Mouse (Mus musculus) central nervous system, embryonic 14 days (tissue): Measurements from ENCODE around the gene Utf1. TPM values are rescaled to one million over a fixed set of nuclear protein-coding genes. Genes with fewer than 3 reads are reported as not detected.

Experiments used
- polyA plus RNA-seq: library from polyadenylated mRNA; depleted of rRNA; stranded (reverse); fragments of >200 nt; gene quantifications from 2 replicates; pipeline ENCODE4 v1.2.3, GENCODE M21; 2012; rRNA removed

Gene Utf1
- polyA plus RNA-seq, result 0.08 TPM in 1 of 2 replicates, not detected in the other

DNA sequence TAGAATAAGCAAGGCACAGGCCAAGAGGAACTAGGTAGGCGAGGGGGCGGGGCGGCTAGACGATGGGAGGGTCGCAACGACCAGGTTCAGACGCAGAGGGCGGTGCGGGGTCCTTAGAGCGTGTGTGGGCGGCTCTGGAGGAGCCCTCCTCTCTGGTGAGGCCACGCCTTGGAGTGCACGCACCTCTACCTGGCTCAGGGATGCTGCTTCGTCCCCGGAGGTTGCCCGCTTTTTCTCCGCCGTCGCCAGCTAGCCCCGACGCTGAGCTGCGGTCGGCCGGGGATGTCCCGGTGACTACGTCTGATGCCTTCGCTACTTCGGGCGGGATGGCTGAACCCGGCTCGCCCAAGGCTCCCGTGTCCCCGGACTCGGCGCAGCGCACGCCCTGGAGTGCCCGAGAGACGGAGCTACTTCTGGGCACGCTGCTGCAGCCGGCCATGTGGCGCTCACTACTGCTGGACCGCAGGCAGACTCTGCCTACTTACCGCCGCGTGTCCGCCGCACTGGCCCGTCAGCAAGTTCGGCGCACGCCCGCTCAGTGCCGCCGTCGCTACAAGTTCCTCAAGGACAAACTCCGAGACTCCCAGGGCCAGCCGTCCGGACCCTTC, at the start of gene Utf1:
Utf1 (plus strand) TSS at position 116 of the 608 bp plus-strand sequence.

DNA sequence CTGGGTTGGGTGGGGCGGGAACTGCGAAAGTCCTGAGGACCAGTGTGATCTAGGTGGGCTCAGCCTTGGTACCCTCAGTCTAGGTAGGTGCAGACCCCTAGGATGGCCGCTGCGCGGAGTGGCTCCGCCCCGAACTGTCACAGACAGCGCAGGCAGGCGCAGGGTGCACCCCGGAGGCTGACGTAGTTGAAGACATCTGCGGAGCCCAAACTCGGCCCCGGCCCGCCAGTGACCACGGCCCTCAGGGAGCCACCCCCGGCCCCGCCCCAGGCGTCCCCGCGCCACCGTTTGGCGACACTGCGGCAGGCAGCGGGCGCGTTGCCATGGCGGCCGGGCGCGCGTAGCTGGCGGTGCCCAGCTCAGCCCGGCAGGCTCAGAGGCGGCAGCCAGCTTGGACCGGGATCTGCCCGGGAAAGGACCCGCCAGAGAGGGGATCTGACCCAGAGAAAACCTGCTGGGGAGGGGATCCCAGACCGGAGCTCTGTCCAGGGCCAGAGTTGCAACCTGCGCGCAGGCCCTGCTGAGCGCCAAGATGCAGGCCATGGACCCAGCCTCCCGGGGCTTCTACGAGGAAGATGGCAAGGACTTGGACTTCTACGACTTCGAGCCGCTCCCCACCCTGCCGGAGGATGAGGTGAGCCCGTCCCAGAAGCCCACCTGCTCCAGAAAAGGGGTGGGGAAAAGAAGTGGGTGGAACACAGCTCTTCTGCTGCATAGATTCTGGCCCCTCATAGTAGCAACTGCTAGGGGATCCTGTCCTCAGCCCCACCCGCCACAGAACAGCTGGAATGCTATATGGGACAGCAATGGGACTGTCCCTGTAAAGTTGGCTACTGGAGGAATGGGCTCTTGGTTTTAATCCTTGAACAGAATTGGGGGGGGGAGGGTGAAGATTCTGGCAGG, 48.7 kb upstream of the Utf1 start, which contains the start of gene Kndc1:
Kndc1 (plus strand) TSS at position 42 of the 903 bp plus-strand sequence.

DNA sequence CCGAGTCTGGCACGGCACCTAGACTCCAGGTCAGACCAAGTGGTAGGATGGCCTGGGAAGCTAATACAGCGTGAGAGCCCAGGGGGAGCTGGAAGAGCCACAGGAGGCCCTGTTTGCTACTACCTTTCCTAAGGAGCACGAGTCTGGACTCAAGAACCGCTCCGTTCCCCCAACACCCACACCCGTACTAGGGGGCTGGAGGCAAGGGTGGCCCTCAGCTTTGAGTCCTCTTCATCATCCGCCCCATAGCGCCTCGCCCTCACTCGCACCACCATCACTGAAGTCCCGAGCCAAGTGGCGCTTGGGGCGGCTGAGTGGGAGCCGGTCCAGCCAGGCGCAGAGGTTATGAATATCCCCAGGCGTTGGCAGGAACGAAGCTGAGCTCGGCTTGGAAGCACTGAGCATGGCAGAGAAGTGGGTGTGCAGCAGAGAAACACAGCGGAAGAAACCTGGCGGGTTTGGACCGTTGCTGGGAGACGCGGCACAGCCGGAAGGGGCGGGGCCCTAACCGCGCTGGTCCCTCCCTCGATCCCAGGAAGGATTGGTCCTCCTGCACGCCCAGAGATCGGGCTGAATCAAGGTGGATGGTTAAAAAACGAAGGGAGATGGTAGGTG, 34.8 kb downstream of the Utf1 start, which contains the start of gene 6430531B16Rik:
6430531B16Rik (minus strand) TSS at position 478 of the 615 bp plus-strand sequence.

DNA sequence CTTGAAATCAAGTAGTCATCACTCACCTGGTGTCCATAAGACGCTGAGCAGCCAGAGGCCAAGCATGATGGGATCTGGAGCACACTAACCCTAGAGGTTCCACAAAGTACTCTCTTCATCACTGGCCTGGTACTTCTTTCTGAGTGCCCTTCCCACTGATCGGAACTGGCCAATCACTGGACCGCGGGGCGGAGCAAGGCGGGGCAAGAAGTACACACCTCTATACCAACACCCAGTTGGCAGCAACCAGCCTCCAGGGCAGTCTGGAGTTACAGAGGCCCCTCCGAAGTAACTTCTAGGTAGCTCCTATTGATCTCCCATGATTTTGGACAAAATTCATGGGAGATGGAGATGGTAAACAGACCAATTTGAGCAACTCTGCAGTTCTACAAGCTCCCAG, 48.8 kb downstream of the Utf1 start, which contains the start of gene Adam8:
Adam8 (minus strand) TSS at position 157 of the 400 bp plus-strand sequence.

Other genes starting within 250 kb of the Utf1 start
- 5.5 and 6.4 TPM in 2 replicates for gene Adgra1, start 109.6 kb upstream of the Utf1 start, polyA plus RNA-seq
- 18.5 and 22.2 TPM in 2 replicates for gene Kndc1, start 49.1 kb upstream of the Utf1 start, polyA plus RNA-seq
- 0.63 and 0.80 TPM in 2 replicates for gene 6430531B16Rik, start 35.0 kb downstream of the Utf1 start, polyA plus RNA-seq
- 10.7 and 11.6 TPM in 2 replicates for gene Adam8, start 48.8 kb downstream of the Utf1 start, polyA plus RNA-seq
- 80.8 and 92.4 TPM in 2 replicates for gene Zfp511, start 92.6 kb downstream of the Utf1 start, polyA plus RNA-seq
- gene Tubgcp2, start 92.9 kb downstream of the Utf1 start, polyA plus RNA-seq, result 68.6 and 73.6 TPM in 2 replicates
- 1.9 and 3.0 TPM in 2 replicates for gene Msx3, start 105.3 kb downstream of the Utf1 start, polyA plus RNA-seq
- 107 and 113 TPM in 2 replicates for gene Caly, start 138.8 kb downstream of the Utf1 start, polyA plus RNA-seq
- 0.20 and 0.40 TPM in 2 replicates for gene Prap1, start 149.6 kb downstream of the Utf1 start, polyA plus RNA-seq
- gene Fuom, start 158.7 kb downstream of the Utf1 start, polyA plus RNA-seq, result 22.9 and 26.7 TPM in 2 replicates
- gene Paox, start 172.0 kb downstream of the Utf1 start, polyA plus RNA-seq, result 5.2 and 6.3 TPM in 2 replicates
- 86.8 and 98.6 TPM in 2 replicates for gene Echs1, start 172.7 kb downstream of the Utf1 start, polyA plus RNA-seq
- 40.2 and 41.2 TPM in 2 replicates for gene Mtg1, start 193.8 kb downstream of the Utf1 start, polyA plus RNA-seq
- 8.6 and 9.2 TPM in 2 replicates for gene Sprn, start 211.1 kb downstream of the Utf1 start, polyA plus RNA-seq
- gene Olfr522, start 221.0 kb downstream of the Utf1 start, polyA plus RNA-seq, result not detected in 2 replicates
- not detected in 2 replicates for gene Olfr523, start 229.4 kb downstream of the Utf1 start, polyA plus RNA-seq